Mouse (Mus musculus) E14TG2a.4 (cell line): Measurements from ENCODE around the gene Ntm.

Source experiments
- H3K27me3 ChIP-seq: 2 replicates; pipeline ENCODE4 v1.6.1; 2014; ENCODE audit warnings: low read length, control low read depth; ENCODE audit not compliant: insufficient read depth
- H3K36me3 ChIP-seq: 2 replicates; pipeline ENCODE4 v1.6.1; 2014; ENCODE audit warnings: low read length, control low read depth; ENCODE audit not compliant: insufficient read depth
- H3K4me1 ChIP-seq: replicated peaks from 2 replicates; pipeline ENCODE4 v1.6.1; 2014; ENCODE audit warnings: low read depth, low read length, control low read depth
- H3K4me3 ChIP-seq: replicated peaks from 2 replicates; pipeline ENCODE4 v1.5.1; 2014; ENCODE audit warnings: mild to moderate bottlenecking, low read length
- H3K9me3 ChIP-seq: 2 replicates; pipeline ENCODE4 v1.6.1; 2014; ENCODE audit warnings: low read length, control low read depth
- CTCF ChIP-seq: conservative IDR thresholded peaks from 2 replicates; pipeline ENCODE4 v1.5.1; 2014; ENCODE audit warnings: low read length
- NANOG ChIP-seq: IDR thresholded peaks from 2 replicates; pipeline ENCODE4 v1.6.1; 2014; ENCODE audit warnings: borderline replicate concordance, low read length, mixed read lengths
- POU5F1 ChIP-seq: IDR thresholded peaks from 2 replicates; pipeline ENCODE4 v1.6.1; 2014; ENCODE audit warnings: low read length, borderline replicate concordance

Ntm gene

DNA sequence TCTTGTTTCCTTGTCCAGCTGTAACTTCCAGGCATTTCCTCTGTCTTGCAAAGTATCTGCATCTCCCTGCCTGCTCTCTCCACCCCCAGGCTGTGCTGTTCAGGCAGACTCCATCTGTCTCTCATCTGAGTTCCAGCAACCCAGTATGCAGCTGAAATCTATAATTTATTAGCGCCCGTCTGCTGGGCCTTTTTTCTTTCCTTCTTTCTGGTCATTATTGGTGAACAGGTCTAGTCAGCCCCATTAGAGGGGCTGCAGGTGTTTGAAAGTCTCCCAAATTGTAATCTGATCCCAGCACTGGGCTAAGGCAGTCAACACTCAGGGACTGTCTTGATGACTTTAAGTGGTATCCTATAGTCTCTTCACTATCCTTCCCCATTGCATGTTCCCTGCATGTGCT, 352.1 kb downstream of the Ntm start:
- Histone ChIP-seq H3K4me1 (peaks cover 26% of the 10 kb centered on the region), H3K4me3 (no peak overlapping the region), H3K9me3 (no peaks in the 10 kb centered on the region), H3K27me3 (no peaks in the 10 kb centered on the region), H3K36me3 (no peaks in the 10 kb centered on the region)
- no peak for TF ChIP-seq CTCF
- TF ChIP-seq POU5F1: no peak
- no peak for TF ChIP-seq NANOG

DNA sequence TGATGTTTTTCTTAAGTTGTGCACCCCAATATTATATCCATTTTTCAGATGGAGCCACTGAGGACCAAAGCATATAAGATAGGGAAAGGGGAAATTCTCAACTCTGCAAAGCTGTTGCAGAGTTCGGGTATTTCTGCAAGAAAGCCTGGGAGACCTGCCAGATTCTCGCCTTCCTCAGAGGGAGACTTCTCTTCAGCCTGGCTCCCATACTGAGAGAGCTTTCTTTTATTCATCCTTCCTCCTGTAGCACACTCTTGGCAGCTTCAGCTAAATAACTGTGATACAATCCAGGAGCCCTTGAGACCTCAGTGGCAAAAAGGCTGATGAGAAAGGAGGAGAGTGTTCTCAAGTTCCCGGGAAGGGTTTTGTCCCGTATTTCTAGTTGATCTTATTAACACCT, 365.3 kb downstream of the Ntm start:
- H3K4me3 ChIP-seq: no peak overlapping the region
- no peaks in the 10 kb centered on the region for H3K36me3 ChIP-seq
- no peaks in the 10 kb centered on the region for H3K9me3 ChIP-seq
- no peaks in the 10 kb centered on the region for H3K4me1 ChIP-seq
- H3K27me3 ChIP-seq: peaks cover 18% of the 10 kb centered on the region
- no peak for TF ChIP-seq POU5F1
- no peak for TF ChIP-seq NANOG
- no peak for TF ChIP-seq CTCF

DNA sequence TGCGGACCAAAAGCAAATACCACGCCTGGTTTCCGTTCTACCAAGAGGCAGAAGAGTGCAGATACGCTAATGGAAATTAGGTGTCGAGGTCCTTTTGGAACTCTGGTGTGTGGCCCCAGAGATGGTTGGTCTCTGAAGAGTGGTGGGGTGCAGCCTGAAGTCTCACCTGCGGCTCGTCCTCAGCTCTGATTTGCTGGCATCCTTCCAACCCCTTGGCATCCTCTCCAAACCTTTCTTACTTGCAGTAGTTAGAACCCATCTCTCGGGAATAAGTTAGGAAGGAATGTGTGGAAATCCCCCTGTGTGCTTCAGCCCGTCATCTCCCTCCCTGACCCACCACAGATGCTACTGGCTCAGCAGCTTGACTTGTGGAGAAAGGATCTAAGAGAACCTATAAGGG, 367.6 kb downstream of the Ntm start:
- H3K4me1 ChIP-seq: no peaks in the 10 kb centered on the region

DNA sequence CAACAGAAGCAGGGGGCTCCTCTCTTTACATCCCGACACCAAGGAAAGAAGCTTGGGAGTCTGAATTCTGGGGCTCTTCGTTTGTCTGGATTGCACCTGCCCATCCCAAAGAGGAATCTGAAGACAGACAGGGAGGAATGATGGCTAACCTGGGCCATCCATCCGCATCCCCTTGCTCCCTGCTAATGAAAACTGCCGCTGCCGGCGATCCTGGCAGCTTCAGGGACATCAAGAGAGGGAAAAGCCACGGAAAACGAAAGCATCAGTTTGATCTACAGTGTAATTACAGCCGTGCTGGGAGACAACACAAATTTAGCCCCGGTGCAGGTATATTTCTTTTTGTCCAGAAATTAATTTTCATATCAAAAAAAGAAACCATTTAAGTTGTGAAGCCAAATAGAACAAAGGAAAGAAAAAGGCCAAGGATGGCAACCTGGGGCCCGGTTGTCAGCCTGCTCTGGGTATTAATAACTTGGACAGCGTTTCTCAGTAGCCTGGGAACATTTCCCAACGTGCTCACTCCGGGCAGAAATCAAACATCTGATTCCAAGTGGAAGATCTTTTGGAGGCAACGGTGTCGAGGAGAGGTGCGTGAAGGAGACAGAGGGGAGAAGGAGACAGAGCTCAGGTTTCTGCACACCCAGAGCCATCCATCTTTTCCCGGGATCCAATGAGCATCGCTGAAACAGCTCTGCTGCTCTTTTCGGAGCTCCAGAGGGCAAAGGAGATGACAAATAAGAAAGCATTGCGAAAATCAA, 368.2 kb downstream of the Ntm start:
- H3K36me3 ChIP-seq: no peaks in the 10 kb centered on the region
- H3K4me1 ChIP-seq: no peaks in the 10 kb centered on the region
- no peaks in the 10 kb centered on the region for H3K9me3 ChIP-seq
- H3K4me3 ChIP-seq: no peak overlapping the region
- no peak for TF ChIP-seq NANOG
- peaks cover 20% of the 10 kb centered on the region for H3K27me3 ChIP-seq

More for the DNA sequence above, 367.6 kb downstream of the Ntm start:
- Histone ChIP-seq H3K27me3 (peaks cover 20% of the 10 kb centered on the region), H3K4me3 (no peak overlapping the region), H3K36me3 (no peaks in the 10 kb centered on the region), H3K9me3 (no peaks in the 10 kb centered on the region)
- no peak for TF ChIP-seq NANOG
- no peak for TF ChIP-seq POU5F1
- no peak for TF ChIP-seq CTCF

DNA sequence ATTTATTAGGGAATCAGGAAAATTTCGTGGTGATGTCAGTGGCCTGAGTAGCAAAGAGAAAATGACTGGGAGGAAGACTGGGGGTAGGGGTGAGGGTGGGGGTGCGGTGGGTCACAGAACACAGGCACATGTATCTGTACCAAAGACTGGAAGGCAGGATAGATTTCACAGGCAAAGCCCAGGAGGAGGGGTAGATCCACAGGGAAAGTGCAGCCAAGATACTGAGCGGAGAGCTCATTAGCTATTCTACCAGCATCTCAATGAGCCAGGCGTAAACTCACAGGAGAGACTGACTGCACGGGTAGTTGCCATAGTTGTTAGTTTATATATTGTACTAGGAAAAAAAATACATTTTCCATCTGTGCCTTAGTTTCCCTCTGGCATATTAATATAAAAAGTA, 375.6 kb downstream of the Ntm start:
- no peaks in the 10 kb centered on the region for H3K36me3 ChIP-seq
- TF ChIP-seq POU5F1 (no peak), CTCF (no peak), NANOG (no peak)
- H3K4me1 ChIP-seq: no peaks in the 10 kb centered on the region
- H3K9me3 ChIP-seq: no peaks in the 10 kb centered on the region
- peaks cover 2% of the 10 kb centered on the region; the same call in 1 of the 2 replicates for H3K27me3 ChIP-seq
- no peak overlapping the region for H3K4me3 ChIP-seq

DNA sequence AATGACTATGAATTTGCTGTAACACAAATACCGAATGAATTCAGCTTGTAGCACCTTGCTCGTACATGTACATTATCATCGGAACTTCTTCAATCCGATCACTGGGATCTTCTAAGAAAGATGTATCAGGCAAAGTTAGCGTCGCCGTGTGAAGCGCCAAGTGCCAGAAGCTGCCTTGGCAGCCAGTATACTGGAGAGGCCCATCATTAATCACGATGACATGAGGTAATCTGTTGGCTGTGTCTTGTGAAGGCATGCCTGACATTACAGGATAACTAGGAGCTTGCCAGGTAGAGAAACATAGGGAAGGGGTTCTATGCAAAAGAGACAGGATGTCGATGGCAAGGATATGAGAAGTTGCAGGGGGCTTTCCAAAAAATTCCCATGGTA, 376.6 kb downstream of the Ntm start:
- Histone ChIP-seq H3K4me1 (no peaks in the 10 kb centered on the region), H3K27me3 (no peaks in the 10 kb centered on the region), H3K9me3 (no peaks in the 10 kb centered on the region), H3K4me3 (no peak overlapping the region), H3K36me3 (no peaks in the 10 kb centered on the region)
- no peak for TF ChIP-seq POU5F1
- TF ChIP-seq NANOG: no peak
- no peak for TF ChIP-seq CTCF

DNA sequence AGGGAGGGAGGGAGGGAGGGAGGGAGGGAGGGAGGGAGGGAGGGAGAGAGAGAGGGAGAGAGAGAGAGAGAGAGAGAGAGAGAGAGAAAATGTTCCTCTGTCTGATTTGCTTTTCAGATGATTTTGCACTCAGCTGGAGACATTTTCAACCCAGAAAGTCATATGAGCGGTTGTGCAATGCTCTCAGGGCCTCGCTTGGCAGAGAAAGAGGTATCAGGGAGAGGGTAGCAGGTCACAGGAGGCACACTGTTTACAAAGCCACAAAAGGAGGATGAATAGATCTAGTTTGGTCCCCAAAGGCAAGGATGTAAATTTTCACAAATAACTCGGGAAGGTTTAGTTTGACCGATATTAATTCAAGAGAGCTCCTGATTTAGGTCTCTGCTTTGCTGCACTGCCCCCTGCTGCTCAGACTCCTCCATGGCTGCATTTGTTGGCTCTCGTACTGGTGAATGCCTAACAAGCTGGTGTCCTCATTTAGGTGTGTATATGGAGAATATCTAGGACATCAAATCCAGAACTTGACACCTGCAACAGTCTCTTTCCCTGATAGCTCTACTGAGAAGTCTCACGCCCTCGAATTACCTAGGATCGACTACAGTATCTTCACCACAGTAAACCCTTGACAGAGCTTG, 377.1 kb downstream of the Ntm start:
- Histone ChIP-seq H3K27me3 (0 out of 2 replicates have a peak, but pooled peaks cover under 1% of the 10 kb centered on the region), H3K36me3 (no peaks in the 10 kb centered on the region), H3K4me3 (no peak overlapping the region), H3K4me1 (no peaks in the 10 kb centered on the region), H3K9me3 (no peaks in the 10 kb centered on the region)
- TF ChIP-seq CTCF (peak; percentile 50), POU5F1 (no peak), NANOG (no peak)

DNA sequence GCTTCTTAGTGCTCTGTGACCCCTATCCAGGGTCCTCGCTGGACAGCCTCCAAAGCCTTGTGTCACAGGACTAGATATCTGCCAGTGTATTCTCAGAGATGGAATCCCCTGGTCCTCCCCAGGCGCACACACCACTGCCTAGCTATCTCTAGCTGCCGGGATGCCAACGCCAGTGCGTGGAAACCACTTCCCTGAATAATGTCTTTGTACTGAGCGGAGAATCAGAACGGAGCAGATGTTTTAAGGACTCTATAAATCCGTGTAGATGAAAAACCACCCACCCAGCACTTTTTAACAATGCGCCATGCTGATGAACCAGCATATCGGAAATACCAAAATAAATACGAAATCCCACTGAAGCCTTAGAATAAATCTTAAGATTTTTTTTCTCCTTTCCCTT, 384.7 kb downstream of the Ntm start:
- Histone ChIP-seq H3K4me3 (no peak overlapping the region), H3K9me3 (no peaks in the 10 kb centered on the region)
- TF ChIP-seq CTCF (no peak), NANOG (no peak)

DNA sequence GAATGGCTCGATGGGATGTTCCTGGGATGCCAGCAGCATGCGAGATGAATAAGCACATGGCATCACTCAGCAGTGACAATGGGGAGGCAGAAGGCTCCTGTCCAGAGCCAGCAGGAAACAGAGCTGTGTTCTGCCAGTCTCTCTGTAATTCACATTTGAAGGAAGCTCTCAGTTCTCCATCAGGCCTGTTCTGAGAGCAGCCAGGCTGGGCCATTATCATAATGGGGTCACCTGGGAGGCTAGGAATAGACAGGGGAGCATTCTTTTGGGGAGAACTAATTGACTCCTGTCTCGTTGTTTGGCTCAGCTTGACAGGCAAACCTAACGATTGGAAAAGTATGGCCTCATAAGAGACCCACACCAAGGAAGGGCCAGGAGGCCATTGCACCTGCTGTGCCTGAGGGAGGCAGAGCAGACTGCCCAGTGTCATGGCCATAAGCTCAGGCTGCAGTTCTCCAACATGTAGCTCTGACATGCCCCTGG, 386.8 kb downstream of the Ntm start:
- TF ChIP-seq POU5F1 (no peak), CTCF (no peak), NANOG (no peak)
- H3K36me3 ChIP-seq: no peaks in the 10 kb centered on the region
- no peaks in the 10 kb centered on the region for H3K4me1 ChIP-seq
- H3K9me3 ChIP-seq: no peaks in the 10 kb centered on the region
- H3K27me3 ChIP-seq: 0 out of 2 replicates have a peak, but pooled peaks cover 2% of the 10 kb centered on the region
- no peak overlapping the region for H3K4me3 ChIP-seq

More for the DNA sequence above, 384.7 kb downstream of the Ntm start:
- H3K36me3 ChIP-seq: no peaks in the 10 kb centered on the region
- 0 out of 2 replicates have a peak, but pooled peaks cover 2% of the 10 kb centered on the region for H3K27me3 ChIP-seq
- no peaks in the 10 kb centered on the region for H3K4me1 ChIP-seq
